Comparison of ENCODE assay signal across 8 mouse cellular contexts in genomic region chr8:84722530-84722849, GRCm38 (mm10). TPM values are rescaled to one million over a fixed set of nuclear protein-coding genes. Genes with fewer than 3 reads are reported as not detected.
DNase-seq lines count a peak whose midpoint lies in the region; ATAC-seq lines count a peak whose summit lies in the region.

No protein-coding gene starts in this region.

- peaks cover 7% of the 10 kb centered on the region; the same call in 1 of the 2 replicates for H3K36me3 ChIP-seq in kidney, embryonic 14.5 days (ENCODE audit: control insufficient read depth, insufficient read depth, low read length)
- H3K36me3 ChIP-seq in embryonic facial prominence, embryonic 10.5 days (replicated peaks), result no peaks in the 10 kb centered on the region
- H3K36me3 ChIP-seq in hindbrain, embryonic 16.5 days (ENCODE audit: control insufficient read depth, insufficient read depth, low read length), result no peaks in the 10 kb centered on the region
- no peaks in the 10 kb centered on the region for H3K36me3 ChIP-seq in midbrain, embryonic 15.5 days (replicated peaks)

- no peak; the same call in 1 of the 2 replicates for ATAC-seq in kidney, embryonic 14.5 days (ENCODE audit: low FRiP score, low TSS enrichment)
- peak; percentile 55; the same call in 1 of the 2 replicates for ATAC-seq in hindbrain, embryonic 16.5 days
- 0 out of 2 replicates have a peak, but pooled peaks have one; percentile 18 for ATAC-seq in midbrain, embryonic 15.5 days (replicated peaks)

- peak overlapping the region; percentile 81; the same call in 1 of the 2 replicates for H3K27ac ChIP-seq in kidney, embryonic 14.5 days (ENCODE audit: low read depth, low read length)
- H3K27ac ChIP-seq in embryonic facial prominence, embryonic 10.5 days (replicated peaks), result peak overlapping the region; percentile 91
- H3K27ac ChIP-seq in hindbrain, embryonic 16.5 days (ENCODE audit: low read depth, low read length), result peak overlapping the region; percentile 83
- peak overlapping the region; percentile 75 for H3K27ac ChIP-seq in midbrain, embryonic 15.5 days

- 74% methylated on average over 6 of the region's 6 CpGs for WGBS in kidney, embryonic 14.5 days
- 57% methylated on average over 6 of the region's 6 CpGs for WGBS in embryonic facial prominence, embryonic 10.5 days
- 59% methylated on average over 6 of the region's 6 CpGs for WGBS in hindbrain, embryonic 16.5 days
- 67% methylated on average over 6 of the region's 6 CpGs for WGBS in midbrain, embryonic 15.5 days

- DNase-seq in kidney, postnatal 10 days, result no peak
- DNase-seq in embryonic facial prominence, embryonic 10.5 days (ENCODE audit: low spot score), result no peak
- DNase-seq in right cerebral cortex, adult 18-20 months, result no peak
- no peak for DNase-seq in frontal cortex, adult 2 months (ENCODE audit: extremely low spot score in 1 of 2, low spot score in 1 of 2)
- no peak for DNase-seq in lung, postnatal 4 days

- peaks cover 16% of the 10 kb centered on the region for H3K27me3 ChIP-seq in kidney, embryonic 14.5 days (ENCODE audit: control insufficient read depth, insufficient read depth, low read length)
- peaks cover 100% of the 10 kb centered on the region for H3K27me3 ChIP-seq in embryonic facial prominence, embryonic 10.5 days (replicated peaks; ENCODE audit: low read depth, poor library complexity, severe bottlenecking)
- no peaks in the 10 kb centered on the region; the same call in 1 of the 2 replicates for H3K27me3 ChIP-seq in hindbrain, embryonic 16.5 days (replicated peaks; ENCODE audit: control insufficient read depth, insufficient read depth, low read length)
- H3K27me3 ChIP-seq in midbrain, embryonic 15.5 days (replicated peaks), result no peaks in the 10 kb centered on the region

- H3K4me3 ChIP-seq in kidney, embryonic 14.5 days (ENCODE audit: low read length), result no peak overlapping the region
- peak overlapping the region; percentile 41; the same call in 1 of the 2 replicates for H3K4me3 ChIP-seq in embryonic facial prominence, embryonic 10.5 days
- no peak overlapping the region for H3K4me3 ChIP-seq in hindbrain, embryonic 16.5 days (ENCODE audit: low read length)
- H3K4me3 ChIP-seq in midbrain, embryonic 15.5 days, result no peak overlapping the region

- peak overlapping the region; percentile 32; the same call in 1 of the 2 replicates for H3K9ac ChIP-seq in kidney, embryonic 14.5 days (ENCODE audit: low read depth, low read length)
- no peak overlapping the region for H3K9ac ChIP-seq in hindbrain, embryonic 16.5 days (ENCODE audit: low read depth, low read length)
- no peak overlapping the region for H3K9ac ChIP-seq in midbrain, embryonic 15.5 days

- H3K4me1 ChIP-seq in kidney, embryonic 14.5 days (ENCODE audit: control insufficient read depth, insufficient read depth, low read length), result peaks cover 29% of the 10 kb centered on the region
- H3K4me1 ChIP-seq in embryonic facial prominence, embryonic 10.5 days, result peaks cover 58% of the 10 kb centered on the region
- peaks cover 39% of the 10 kb centered on the region for H3K4me1 ChIP-seq in hindbrain, embryonic 16.5 days (ENCODE audit: control insufficient read depth, insufficient read depth, low read depth, low read length)
- H3K4me1 ChIP-seq in midbrain, embryonic 15.5 days, result peaks cover 37% of the 10 kb centered on the region

- no peak overlapping the region for H3K4me2 ChIP-seq in kidney, embryonic 14.5 days (replicated peaks; ENCODE audit: low read depth, low read length)
- no peak overlapping the region for H3K4me2 ChIP-seq in hindbrain, embryonic 16.5 days (ENCODE audit: low read length)
- H3K4me2 ChIP-seq in midbrain, embryonic 15.5 days, result no peak overlapping the region

- no peaks in the 10 kb centered on the region for H3K9me3 ChIP-seq in kidney, embryonic 14.5 days (ENCODE audit: control insufficient read depth, low read length)
- H3K9me3 ChIP-seq in embryonic facial prominence, embryonic 10.5 days, result no peaks in the 10 kb centered on the region
- H3K9me3 ChIP-seq in hindbrain, embryonic 16.5 days (ENCODE audit: control insufficient read depth, low read length), result no peaks in the 10 kb centered on the region
- no peaks in the 10 kb centered on the region for H3K9me3 ChIP-seq in midbrain, embryonic 15.5 days

RNA-seq across cellular contexts. Expression of gene G430095P16Rik, which starts 0.3 kb away (rescaled TPM):
- polyA plus RNA-seq in kidney, embryonic 14.5 days (2014; fragmentation: Nextera tagmentation; extraction: Ambion mirVana), result 1.7 and 2.8 TPM in 2 replicates
- polyA plus RNA-seq in embryonic facial prominence, embryonic 10.5 days (2016; fragmentation: Nextera tagmentation; extraction: Ambion mirVana), result 1.6 and 3.6 TPM in 2 replicates
- 0.82 and 0.89 TPM in 2 replicates for polyA plus RNA-seq in hindbrain, embryonic 16.5 days (2015; fragmentation: Nextera tagmentation; extraction: Ambion mirVana)
- 0.97 and 1.8 TPM in 2 replicates for polyA plus RNA-seq in midbrain, embryonic 15.5 days (2015; fragmentation: Nextera tagmentation; extraction: Ambion mirVana)
- 0.36 TPM in 1 of 2 replicates, not detected in the other for polyA plus RNA-seq in frontal cortex, adult 2 months (2012; rRNA removed)

RNA-seq across cellular contexts. Expression of gene Lyl1, which starts 21.2 kb away (rescaled TPM):
- polyA plus RNA-seq in kidney, embryonic 14.5 days (2014; fragmentation: Nextera tagmentation; extraction: Ambion mirVana), result 6.3 and 8.9 TPM in 2 replicates
- polyA plus RNA-seq in embryonic facial prominence, embryonic 10.5 days (2016; fragmentation: Nextera tagmentation; extraction: Ambion mirVana), result 4.3 and 5.5 TPM in 2 replicates
- polyA plus RNA-seq in hindbrain, embryonic 16.5 days (2015; fragmentation: Nextera tagmentation; extraction: Ambion mirVana), result 2.6 and 3.2 TPM in 2 replicates
- 3.4 and 4.2 TPM in 2 replicates for polyA plus RNA-seq in midbrain, embryonic 15.5 days (2015; fragmentation: Nextera tagmentation; extraction: Ambion mirVana)
- polyA plus RNA-seq in frontal cortex, adult 2 months (2012; rRNA removed), result 2.9 and 4.1 TPM in 2 replicates

RNA-seq across cellular contexts. Expression of gene Nacc1, which starts 34.8 kb away (rescaled TPM):
- polyA plus RNA-seq in kidney, embryonic 14.5 days (2014; fragmentation: Nextera tagmentation; extraction: Ambion mirVana), result 28.1 and 33.1 TPM in 2 replicates
- 30.4 and 30.8 TPM in 2 replicates for polyA plus RNA-seq in embryonic facial prominence, embryonic 10.5 days (2016; fragmentation: Nextera tagmentation; extraction: Ambion mirVana)
- polyA plus RNA-seq in hindbrain, embryonic 16.5 days (2015; fragmentation: Nextera tagmentation; extraction: Ambion mirVana), result 12.4 and 15.5 TPM in 2 replicates
- polyA plus RNA-seq in midbrain, embryonic 15.5 days (2015; fragmentation: Nextera tagmentation; extraction: Ambion mirVana), result 16.3 and 17.2 TPM in 2 replicates
- 79.7 and 79.8 TPM in 2 replicates for polyA plus RNA-seq in frontal cortex, adult 2 months (2012; rRNA removed)

RNA-seq across cellular contexts. Expression of gene Trmt1, which starts 36.4 kb away (rescaled TPM):
- 65.4 and 82.3 TPM in 2 replicates for polyA plus RNA-seq in kidney, embryonic 14.5 days (2014; fragmentation: Nextera tagmentation; extraction: Ambion mirVana)
- 69.1 and 71.2 TPM in 2 replicates for polyA plus RNA-seq in embryonic facial prominence, embryonic 10.5 days (2016; fragmentation: Nextera tagmentation; extraction: Ambion mirVana)
- polyA plus RNA-seq in hindbrain, embryonic 16.5 days (2015; fragmentation: Nextera tagmentation; extraction: Ambion mirVana), result 66.8 and 71.2 TPM in 2 replicates
- polyA plus RNA-seq in midbrain, embryonic 15.5 days (2015; fragmentation: Nextera tagmentation; extraction: Ambion mirVana), result 63.3 and 66.7 TPM in 2 replicates
- 143 and 157 TPM in 2 replicates for polyA plus RNA-seq in frontal cortex, adult 2 months (2012; rRNA removed)

RNA-seq across cellular contexts. Expression of gene Ier2, which starts 59.8 kb away (rescaled TPM):
- 81.9 and 88.9 TPM in 2 replicates for polyA plus RNA-seq in kidney, embryonic 14.5 days (2014; fragmentation: Nextera tagmentation; extraction: Ambion mirVana)
- 140 and 148 TPM in 2 replicates for polyA plus RNA-seq in embryonic facial prominence, embryonic 10.5 days (2016; fragmentation: Nextera tagmentation; extraction: Ambion mirVana)
- 18.2 and 19.6 TPM in 2 replicates for polyA plus RNA-seq in hindbrain, embryonic 16.5 days (2015; fragmentation: Nextera tagmentation; extraction: Ambion mirVana)
- 16.9 and 17.8 TPM in 2 replicates for polyA plus RNA-seq in midbrain, embryonic 15.5 days (2015; fragmentation: Nextera tagmentation; extraction: Ambion mirVana)
- 11.1 and 21.5 TPM in 2 replicates for polyA plus RNA-seq in frontal cortex, adult 2 months (2012; rRNA removed)
